ENCODE assay signal across 8 mouse cellular contexts in the genomic region with DNA sequence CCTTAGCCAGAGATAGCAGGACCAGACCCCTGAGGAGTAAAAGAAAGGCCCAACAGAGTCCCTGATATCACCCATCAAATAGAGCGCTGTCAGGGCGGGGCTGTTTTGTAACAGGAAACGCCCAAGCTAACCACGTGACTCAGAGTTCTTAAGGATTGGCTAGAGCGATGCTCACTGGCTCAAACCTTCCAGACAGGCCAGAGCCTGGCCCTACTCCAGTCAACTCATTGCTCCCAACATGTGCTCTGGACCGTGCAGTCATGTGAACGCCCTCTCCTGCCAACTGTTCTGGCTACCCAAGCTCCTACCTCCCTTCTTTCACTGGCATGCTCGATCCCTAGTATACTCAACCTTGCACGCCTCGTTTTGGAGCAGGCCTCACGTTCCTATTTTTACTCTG.
DNase-seq lines count a peak whose midpoint lies in the region; ATAC-seq and TF ChIP-seq lines count a peak whose summit lies in the region.

No protein-coding gene starts in this region.

- no peak for TF ChIP-seq POLR2A in liver, adult 2 months (IDR thresholded peaks at IDR 0.05; ENCODE audit: extremely low read depth, insufficient read depth, low read length)
- TF ChIP-seq POLR2A in small intestine, adult 2 months (IDR thresholded peaks at IDR 0.05; ENCODE audit: low read depth, low read length) = no peak

- no peaks in the 10 kb centered on the region for H3K27me3 ChIP-seq in heart, postnatal 0 days (ENCODE audit: control insufficient read depth, insufficient read depth, low read length)
- no peaks in the 10 kb centered on the region for H3K27me3 ChIP-seq in liver, adult 2 months (ENCODE audit: control insufficient read depth, insufficient read depth, low read length)
- H3K27me3 ChIP-seq in small intestine, adult 2 months (ENCODE audit: control insufficient read depth, insufficient read depth, low read length) = no peaks in the 10 kb centered on the region

- peak; percentile 65 for DNase-seq in spleen, adult 12 weeks (ENCODE audit: low spot score)
- no peak for DNase-seq in spleen, postnatal 14 days (ENCODE audit: low spot score in 2 of 2)
- peak; percentile 85 for DNase-seq in adrenal gland, adult 2 months
- peak; percentile 79 for DNase-seq in heart, postnatal 0 days (ENCODE audit: low spot score)
- peak; percentile 98 for DNase-seq in liver, adult 2 months (ENCODE audit: extremely low read depth, low read depth, low spot score)
- DNase-seq in embryo, embryonic 10 days (ENCODE audit: low spot score) = no peak

- H3K36me3 ChIP-seq in heart, postnatal 0 days (replicated peaks; ENCODE audit: control insufficient read depth, insufficient read depth, low read length) = 0 out of 2 replicates have a peak, but pooled peaks cover 3% of the 10 kb centered on the region
- no peaks in the 10 kb centered on the region for H3K36me3 ChIP-seq in liver, adult 2 months (ENCODE audit: control insufficient read depth, insufficient read depth, low read length)
- H3K36me3 ChIP-seq in small intestine, adult 2 months (ENCODE audit: control insufficient read depth, insufficient read depth, low read length) = peaks cover 9% of the 10 kb centered on the region; the same call in 1 of the 2 replicates

- no peak overlapping the region for H3K4me3 ChIP-seq in heart, postnatal 0 days (ENCODE audit: low read depth, low read length)
- H3K4me3 ChIP-seq in liver, adult 2 months (ENCODE audit: insufficient read depth, low read depth, low read length) = no peak overlapping the region
- no peak overlapping the region for H3K4me3 ChIP-seq in small intestine, adult 2 months (ENCODE audit: low read depth, low read length)

- peak; percentile 79 for ATAC-seq in erythroblast, adult 5-6 weeks (replicated peaks; ENCODE audit: low FRiP score, poor library complexity, severe bottlenecking)
- peak; percentile 94 for ATAC-seq in heart, postnatal 0 days (ENCODE audit: insufficient read depth, low read depth)

- no peaks in the 10 kb centered on the region for H3K79me2 ChIP-seq in liver, adult 2 months (ENCODE audit: control insufficient read depth, insufficient read depth, low read length)

- H3K4me1 ChIP-seq in heart, postnatal 0 days (ENCODE audit: control insufficient read depth, insufficient read depth) = peaks cover 23% of the 10 kb centered on the region
- H3K4me1 ChIP-seq in liver, adult 2 months (ENCODE audit: control insufficient read depth, insufficient read depth, low read length) = peaks cover 8% of the 10 kb centered on the region
- H3K4me1 ChIP-seq in small intestine, adult 2 months (ENCODE audit: control insufficient read depth, insufficient read depth, insufficient read length, low read length) = peaks cover 5% of the 10 kb centered on the region

- H3K9me3 ChIP-seq in heart, postnatal 0 days (replicated peaks; ENCODE audit: control insufficient read depth, low read length) = no peaks in the 10 kb centered on the region

- H3K9ac ChIP-seq in heart, postnatal 0 days (replicated peaks; ENCODE audit: low read depth, low read length) = no peak overlapping the region
- no peak overlapping the region for H3K9ac ChIP-seq in liver, adult 2 months (ENCODE audit: low read depth, low read length)

- peak overlapping the region; percentile 91 for H3K27ac ChIP-seq in heart, postnatal 0 days (ENCODE audit: low read depth)
- no peak overlapping the region for H3K27ac ChIP-seq in liver, adult 2 months (replicated peaks; ENCODE audit: insufficient read depth, low read depth, low read length)
- peak overlapping the region; percentile 41 for H3K27ac ChIP-seq in small intestine, adult 2 months (ENCODE audit: insufficient read depth, low read depth, low read length)

- TF ChIP-seq EP300 in heart, postnatal 0 days (IDR thresholded peaks at IDR 0.05; ENCODE audit: low read depth) = no peak

- WGBS in heart, postnatal 0 days = 35% methylated on average over 11 of the region's 11 CpGs
- 39% methylated on average over 11 of the region's 11 CpGs for WGBS in liver, adult 2 months
- WGBS in small intestine, adult 2 months = 62% methylated on average over 11 of the region's 11 CpGs

- H3K4me2 ChIP-seq in heart, postnatal 0 days (ENCODE audit: low read depth, low read length) = no peak overlapping the region

- TF ChIP-seq CTCF in heart, postnatal 0 days (IDR thresholded peaks at IDR 0.05; ENCODE audit: low read depth) = no peak
- no peak for TF ChIP-seq CTCF in liver, adult 2 months (IDR thresholded peaks at IDR 0.05; ENCODE audit: low read depth, low read length)
- TF ChIP-seq CTCF in small intestine, adult 2 months (IDR thresholded peaks at IDR 0.05; ENCODE audit: extremely low read depth, insufficient read length, insufficient replicate concordance, low read depth, low read length) = no peak

Comparison
In these comparisons a context has a peak if more than half of its experiments do, and no peak if none do; other contexts are left out.
1. DNase-seq: peak in spleen, adult 12 weeks (single experiment), adrenal gland, adult 2 months (single experiment), heart, postnatal 0 days (single experiment) and liver, adult 2 months (single experiment); none in spleen, postnatal 14 days (0 of 2) and embryo, embryonic 10 days (single experiment).